Mouse (Mus musculus): Measurements from ENCODE around the gene Duox2.

DNA sequence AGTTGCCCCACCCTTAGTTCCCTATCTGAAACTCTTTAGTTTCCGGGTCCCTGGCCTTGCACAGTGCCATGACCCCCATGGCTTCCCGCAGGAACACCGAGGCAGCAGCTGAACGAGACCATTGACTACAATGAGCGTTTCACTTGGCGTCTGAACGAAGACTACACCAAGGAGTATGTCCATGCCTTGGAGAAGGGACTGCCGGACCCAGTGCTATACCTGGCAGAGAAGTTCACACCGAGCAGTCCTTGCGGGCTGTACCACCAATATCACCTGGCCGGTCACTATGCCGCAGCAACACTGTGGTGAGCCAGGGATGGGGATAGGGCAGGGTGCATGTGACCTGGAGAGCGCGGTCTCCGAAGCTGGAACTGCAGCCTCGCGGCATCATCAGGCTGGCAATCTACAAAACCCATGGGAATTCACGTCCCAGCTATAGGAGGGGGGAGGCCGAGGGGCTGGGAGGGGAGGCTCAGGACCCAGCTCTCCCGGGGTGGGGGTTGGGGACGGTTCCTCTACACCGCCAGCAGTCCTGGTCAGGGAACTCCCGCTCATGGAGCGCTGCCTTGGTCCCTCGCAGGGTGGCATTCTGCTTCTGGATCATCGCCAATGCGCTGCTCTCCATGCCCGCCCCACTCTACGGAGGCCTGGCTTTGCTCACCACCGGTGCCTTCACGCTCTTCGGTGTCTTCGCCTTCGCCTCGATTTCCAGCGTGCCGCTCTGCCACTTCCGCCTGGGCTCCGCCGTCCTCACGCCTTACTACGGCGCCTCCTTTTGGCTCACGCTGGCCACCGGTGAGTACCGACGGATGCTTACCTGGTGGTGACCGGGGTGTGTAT lies 3.1 kb upstream of the Duox2 start:
- TF ChIP-seq FLI1 (IDR thresholded peaks at IDR 0.05; ENCODE audit: low read length) (no peak), GATA1 (IDR thresholded peaks at IDR 0.05; ENCODE audit: borderline replicate concordance, low read length) (no peak)
